Mouse (Mus musculus) limb, embryonic 14.5 days (tissue): ENCODE results near the gene Gm38394. TPM values are rescaled to one million over a fixed set of nuclear protein-coding genes. Genes with fewer than 3 reads are reported as not detected.

Experiments
- ATAC-seq: fragments of 200-750 bp; cut with Nextera tagmentation; 2 replicates; pipeline ENCODE4 v1.8.0; 2017; ENCODE audit warnings: low read depth, moderate number of reproducible peaks, moderate TSS enrichment; ENCODE audit not compliant: low FRiP score
- DNase-seq: peaks from one replicate; pipeline ENCODE4 v3.0.0-alpha.2; 2015; ENCODE audit warnings: low spot score
- H3K27ac ChIP-seq: fragments of 300-500 bp; sonication (generic); replicated peaks from 2 replicates; pipeline ENCODE4 v1.5.1; 2014; ENCODE audit warnings: low read depth, mild to moderate bottlenecking, low read length, moderate library complexity, mixed read lengths
- H3K27me3 ChIP-seq: fragments of 300-500 bp; sonication (generic); 2 replicates; pipeline ENCODE4 v1.6.1; 2014; ENCODE audit warnings: low read length, mixed read lengths; ENCODE audit not compliant: control insufficient read depth, insufficient read depth
- H3K36me3 ChIP-seq: fragments of 300-500 bp; sonication (generic); 2 replicates; pipeline ENCODE4 v1.6.1; 2014; ENCODE audit warnings: mild to moderate bottlenecking, low read length, moderate library complexity, mixed read lengths; ENCODE audit not compliant: control insufficient read depth, insufficient read depth
- H3K4me1 ChIP-seq: fragments of 300-500 bp; sonication (generic); 2 replicates; pipeline ENCODE4 v1.6.1; 2014; ENCODE audit warnings: antibody characterized with exemption, low read length, mixed read lengths; ENCODE audit not compliant: control insufficient read depth, insufficient read depth
- H3K4me2 ChIP-seq: fragments of 300-500 bp; sonication (generic); replicated peaks from 2 replicates; pipeline ENCODE4 v1.6.1; 2014; ENCODE audit warnings: low read depth, mild to moderate bottlenecking, low read length, moderate library complexity; ENCODE audit not compliant: severe bottlenecking
- H3K4me3 ChIP-seq: fragments of 300-500 bp; sonication (generic); replicated peaks from 2 replicates; pipeline ENCODE4 v1.5.1; 2014; ENCODE audit warnings: low read length
- H3K9ac ChIP-seq: fragments of 300-500 bp; sonication (generic); 2 replicates; pipeline ENCODE4 v1.6.1; 2014; ENCODE audit warnings: mild to moderate bottlenecking, low read depth, low read length, moderate library complexity; ENCODE audit not compliant: severe bottlenecking
- H3K9me3 ChIP-seq: fragments of 300-500 bp; sonication (generic); 2 replicates; pipeline ENCODE4 v1.6.1; 2016; ENCODE audit warnings: low read length; ENCODE audit not compliant: control insufficient read depth
- POLR2A ChIP-seq: fragments of 200-500 bp; IDR thresholded peaks from 2 replicates; pipeline ENCODE4 v1.8.0; 2012; ENCODE audit warnings: inconsistent platforms, mild to moderate bottlenecking, moderate library complexity, borderline replicate concordance; ENCODE audit not compliant: insufficient read depth, insufficient read length; ENCODE audit errors: extremely low read depth
- WGBS: fragments of 180-500 bp; shearing (Covaris S2); extraction: QIAGEN DNeasy Blood & Tissue Kit; methylation state at CpG from one replicate; pipeline ENCODE4 v1.1.7; 2014; 5-methylcytosine and 5-hydroxymethylcytosine counted together
- polyA plus RNA-seq, 2 experiments: library from polyadenylated mRNA; depleted of rRNA in 1 of 2; stranded (reverse) in 1 of 2; unstranded in 1 of 2; fragments of >200 nt; fragmentation: Nextera tagmentation in 1 of 2; extraction: Ambion mirVana in 1 of 2; gene quantifications; 2 replicates each; pipeline versions ENCODE4 v1.2.1 to v1.2.3; 2012 to 2014

Gm38394 gene
- polyA plus RNA-seq, 2 experiments: 10.0 to 11.4 TPM

- no peak overlapping the region for H3K9ac ChIP-seq
- H3K36me3 ChIP-seq: no peaks in the 10 kb centered on the region
- peak; percentile 47 for ATAC-seq
- peaks cover 31% of the 10 kb centered on the region for H3K4me1 ChIP-seq
- H3K27ac ChIP-seq: peak overlapping the region; percentile 56
- DNase-seq: peak; percentile 77
- no peaks in the 10 kb centered on the region for H3K9me3 ChIP-seq
- H3K4me2 ChIP-seq: no peak overlapping the region
- 25% methylated on average over 7 of the region's 7 CpGs for WGBS
- H3K27me3 ChIP-seq: no peaks in the 10 kb centered on the region
- no peak for TF ChIP-seq POLR2A
- H3K4me3 ChIP-seq: no peak overlapping the region
Observed at GRCm38 (mm10) chr1:133695901-133696300, 34.8 kb upstream of the Gm38394 start.

GRCm38 (mm10) chr1:133694876-133695275, 33.8 kb upstream of the Gm38394 start:
- Histone ChIP-seq H3K4me3 (no peak overlapping the region), H3K36me3 (no peaks in the 10 kb centered on the region), H3K27me3 (no peaks in the 10 kb centered on the region), H3K9ac (no peak overlapping the region), H3K4me1 (peaks cover 33% of the 10 kb centered on the region), H3K9me3 (no peaks in the 10 kb centered on the region), H3K4me2 (no peak overlapping the region), H3K27ac (peak overlapping the region; percentile 50; the same call in 1 of the 2 replicates)
- 100% methylated on average over 1 of the region's 1 CpGs for WGBS
- TF ChIP-seq POLR2A: no peak
- ATAC-seq: no peak
- DNase-seq: no peak

GRCm38 (mm10) chr1:133694301-133694700, 33.2 kb upstream of the Gm38394 start:
- WGBS: 23% methylated on average over 1 of the region's 1 CpGs
- no peak for DNase-seq
- Histone ChIP-seq H3K4me1 (peaks cover 34% of the 10 kb centered on the region), H3K9me3 (no peaks in the 10 kb centered on the region), H3K4me2 (no peak overlapping the region), H3K9ac (no peak overlapping the region), H3K4me3 (no peak overlapping the region), H3K27me3 (no peaks in the 10 kb centered on the region), H3K36me3 (no peaks in the 10 kb centered on the region), H3K27ac (peak overlapping the region; percentile 50; the same call in 1 of the 2 replicates)
- TF ChIP-seq POLR2A: no peak
- no peak for ATAC-seq

DNA sequence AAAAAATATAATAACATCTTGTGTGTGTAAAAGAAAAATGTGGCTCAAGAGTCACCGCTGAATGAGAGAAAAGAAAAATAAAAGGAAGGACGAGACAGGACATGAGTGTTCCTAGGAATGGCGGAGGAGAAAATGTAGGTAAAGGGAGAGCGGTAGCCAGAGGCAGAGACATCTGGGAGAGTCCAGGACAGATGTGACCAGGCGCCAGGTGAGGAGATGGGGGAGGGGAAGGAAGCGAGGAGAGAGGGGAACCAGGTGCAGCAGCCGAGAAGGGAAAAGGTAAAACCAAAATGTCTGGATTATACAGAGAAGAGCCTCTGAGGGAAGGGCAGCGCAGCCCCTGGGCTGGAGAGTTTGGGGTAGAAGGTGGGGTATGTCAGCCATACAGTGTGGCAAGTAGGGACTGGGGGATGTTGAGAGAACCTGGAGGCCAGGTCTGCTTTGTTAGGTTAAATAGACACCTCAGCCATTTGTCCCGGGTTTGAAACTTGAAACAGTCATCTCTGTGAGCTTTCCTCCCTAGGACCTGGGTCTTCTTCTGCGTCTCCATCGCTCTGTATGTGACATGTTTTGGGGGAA, 32.5 kb upstream of the Gm38394 start:
- Histone ChIP-seq H3K36me3 (no peaks in the 10 kb centered on the region), H3K4me3 (no peak overlapping the region), H3K4me1 (peaks cover 34% of the 10 kb centered on the region), H3K9me3 (no peaks in the 10 kb centered on the region), H3K4me2 (no peak overlapping the region), H3K27me3 (no peaks in the 10 kb centered on the region), H3K27ac (peak overlapping the region; percentile 20; the same call in 1 of the 2 replicates), H3K9ac (no peak overlapping the region)
- no peak for DNase-seq
- WGBS: 61% methylated on average over 11 of the region's 11 CpGs
- no peak for TF ChIP-seq POLR2A
- no peak for ATAC-seq

DNA sequence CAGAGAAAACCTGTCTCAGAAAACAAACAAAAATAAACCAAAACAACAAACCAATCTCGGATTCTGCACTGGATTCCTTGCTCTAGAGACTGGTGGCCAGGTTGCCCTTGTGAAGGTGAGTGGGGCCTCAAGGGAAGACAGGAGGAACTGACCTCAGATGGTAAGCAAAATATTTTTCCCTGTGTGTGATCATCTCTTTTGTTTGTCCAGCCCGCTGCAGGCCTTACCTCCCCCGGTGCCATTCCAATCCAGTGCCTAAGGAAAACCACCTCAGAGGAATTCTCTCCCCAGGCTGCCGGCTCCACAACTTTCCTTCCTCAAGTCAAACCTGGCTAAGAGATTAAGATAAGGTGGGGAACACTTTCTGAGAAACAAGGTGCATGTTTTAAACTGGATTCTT, 31.1 kb upstream of the Gm38394 start:
- no peaks in the 10 kb centered on the region for H3K27me3 ChIP-seq
- ATAC-seq (no peak), DNase-seq (no peak)
- no peak overlapping the region for H3K4me2 ChIP-seq
- no peak for TF ChIP-seq POLR2A
- WGBS: 63% methylated on average over 4 of the region's 4 CpGs
- H3K27ac ChIP-seq: no peak overlapping the region
- H3K36me3 ChIP-seq: no peaks in the 10 kb centered on the region
- H3K9ac ChIP-seq: no peak overlapping the region
- peaks cover 34% of the 10 kb centered on the region for H3K4me1 ChIP-seq
- no peak overlapping the region for H3K4me3 ChIP-seq
- H3K9me3 ChIP-seq: no peaks in the 10 kb centered on the region

DNA sequence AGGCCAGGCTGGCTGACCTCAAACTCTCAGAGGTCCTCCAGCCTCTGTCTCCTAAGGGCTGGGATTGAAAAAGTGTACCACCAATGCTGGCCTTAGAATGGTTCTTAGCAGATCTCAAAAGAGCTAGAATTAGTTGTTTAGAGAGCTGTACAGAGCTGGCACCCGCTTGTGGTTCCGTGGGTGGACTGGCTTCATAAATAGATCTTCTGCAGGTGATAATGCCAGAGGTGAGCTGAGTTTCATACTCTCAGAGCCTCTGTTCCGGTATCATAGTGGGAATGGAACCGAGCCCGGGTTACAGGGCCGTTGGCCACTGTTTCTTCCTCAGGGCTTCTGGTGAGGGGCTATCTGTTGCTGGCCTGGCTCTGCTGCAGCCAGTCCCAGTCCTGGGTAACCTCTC, 29.9 kb upstream of the Gm38394 start:
- Histone ChIP-seq H3K27me3 (no peaks in the 10 kb centered on the region), H3K4me3 (no peak overlapping the region), H3K36me3 (no peaks in the 10 kb centered on the region), H3K9me3 (no peaks in the 10 kb centered on the region), H3K4me1 (peaks cover 25% of the 10 kb centered on the region), H3K27ac (no peak overlapping the region), H3K9ac (no peak overlapping the region), H3K4me2 (no peak overlapping the region)
- no peak for DNase-seq
- no peak for ATAC-seq
- 93% methylated on average over 6 of the region's 6 CpGs for WGBS
- TF ChIP-seq POLR2A: no peak
